Mouse (Mus musculus) hindbrain, embryonic 15.5 days (tissue): ENCODE results near the gene Man2a2. TPM values are rescaled to one million over a fixed set of nuclear protein-coding genes. Genes with fewer than 3 reads are reported as not detected.

Experiments
- polyA plus RNA-seq: library from polyadenylated mRNA; unstranded; fragments of >200 nt; fragmentation: Nextera tagmentation; extraction: Ambion mirVana; gene quantifications from 2 replicates; pipeline ENCODE4 v1.2.1, GENCODE M21; 2015

The Man2a2 gene
- polyA plus RNA-seq, 1 experiment from 2014 or later = 26.5 TPM

Other genes with a start within 250 kb of the Man2a2 start
- 22.7 and 25.7 TPM in 2 replicates for gene Sema4b, start 184.5 kb downstream of the Man2a2 start, polyA plus RNA-seq
- gene Cib1, start 138.6 kb downstream of the Man2a2 start, polyA plus RNA-seq = 36.4 and 38.3 TPM in 2 replicates
- gene Gdpgp1, start 138.5 kb downstream of the Man2a2 start, polyA plus RNA-seq = 4.5 and 4.6 TPM in 2 replicates
- 1.9 and 2.5 TPM in 2 replicates for gene Ttll13, start 125.0 kb downstream of the Man2a2 start, polyA plus RNA-seq
- gene Ngrn, start 110.2 kb downstream of the Man2a2 start, polyA plus RNA-seq = 65.2 and 73.8 TPM in 2 replicates
- gene Vps33b, start 101.7 kb downstream of the Man2a2 start, polyA plus RNA-seq = 23.9 and 32.1 TPM in 2 replicates
- 42.0 and 51.8 TPM in 2 replicates for gene Prc1, start 76.9 kb downstream of the Man2a2 start, polyA plus RNA-seq
- gene Rccd1, start 46.9 kb downstream of the Man2a2 start, polyA plus RNA-seq = 13.8 and 14.4 TPM in 2 replicates
- gene Unc45a, start 30.4 kb downstream of the Man2a2 start, polyA plus RNA-seq = 56.1 and 61.2 TPM in 2 replicates
- 21.9 and 22.7 TPM in 2 replicates for gene Hddc3, start 28.3 kb downstream of the Man2a2 start, polyA plus RNA-seq
- 3.7 and 5.0 TPM in 2 replicates for gene Fes, start 16.6 kb upstream of the Man2a2 start, polyA plus RNA-seq
- 5.9 and 6.4 TPM in 2 replicates for gene Furin, start 34.1 kb upstream of the Man2a2 start, polyA plus RNA-seq
- gene Blm, start 163.7 kb upstream of the Man2a2 start, polyA plus RNA-seq = 8.9 and 9.0 TPM in 2 replicates